Mouse (Mus musculus) cortical plate, adult 2 months (tissue): ENCODE measurements around the gene Xpr1.

Experiments
- CTCF ChIP-seq: fragments of 200-500 bp; IDR thresholded peaks from 2 replicates; pipeline ENCODE4 v1.5.1; 2011; ENCODE audit warnings: mild to moderate bottlenecking, control low read depth, low read length; ENCODE audit not compliant: insufficient read depth; ENCODE audit errors: extremely low read depth
- POLR2A ChIP-seq: fragments of 200-500 bp; IDR thresholded peaks from 2 replicates; pipeline ENCODE4 v1.6.1; 2011; ENCODE audit warnings: mild to moderate bottlenecking, low read length, control low read depth; ENCODE audit not compliant: insufficient read depth; ENCODE audit errors: extremely low read depth

- TF ChIP-seq CTCF: no peak
- TF ChIP-seq POLR2A: no peak
These were observed 36.0 kb upstream of the Xpr1 start for GRCm38 (mm10) chr1:155453180-155453579.
